In the genomic region with DNA sequence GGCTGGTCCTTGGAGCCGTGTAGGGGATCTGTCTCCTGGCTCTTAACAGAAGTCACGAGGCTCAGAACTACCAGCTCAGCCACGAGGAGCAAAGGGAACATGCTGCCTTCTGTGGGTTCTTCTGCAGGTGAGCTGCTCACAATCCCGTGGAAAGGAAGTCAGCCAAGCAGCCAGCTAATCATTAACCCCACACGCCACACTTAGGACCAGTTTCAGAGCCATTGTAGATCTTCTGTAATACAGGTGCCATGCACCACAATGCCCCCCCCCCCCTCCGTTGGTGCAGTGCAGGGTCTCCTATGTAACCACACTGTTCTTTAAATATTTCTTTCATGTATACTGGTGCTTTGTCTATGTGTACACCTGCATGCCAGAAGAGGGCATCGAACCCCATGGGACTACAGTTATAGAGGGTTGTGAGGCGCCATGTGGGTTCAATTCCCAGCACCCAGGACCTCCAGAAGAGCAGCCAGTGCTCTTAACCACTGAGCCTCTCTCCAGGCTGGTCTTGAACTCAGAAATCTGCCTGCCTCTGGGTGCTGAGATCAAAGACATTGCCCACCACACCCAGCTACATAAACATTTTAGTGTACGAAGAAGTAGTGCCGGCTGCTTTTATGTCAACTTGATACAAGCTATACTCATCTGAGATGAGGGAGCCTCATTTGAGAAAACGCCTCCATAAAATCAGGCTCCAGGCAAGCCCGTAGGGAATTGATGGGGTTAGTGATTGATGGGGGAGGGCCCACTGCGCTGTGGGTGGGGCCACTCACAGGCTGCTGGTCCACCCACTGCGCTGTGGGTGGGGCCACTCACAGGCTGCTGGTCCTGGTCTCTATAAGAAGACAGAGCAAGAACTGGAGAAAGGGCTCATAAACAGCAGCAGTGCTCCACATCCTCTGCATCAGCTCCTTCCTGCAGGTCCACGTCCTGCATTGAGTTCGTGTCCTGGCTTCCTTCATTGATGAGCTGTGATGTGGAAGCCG, we compare ENCODE assay signal across 9 mouse cellular contexts. TPM values are rescaled to one million over a fixed set of nuclear protein-coding genes. Genes with fewer than 3 reads are reported as not detected.
A peak's percentile ranks its signal among the peaks of the same experiment; 100 is the strongest.
DNase-seq lines count a peak whose midpoint lies in the region; ATAC-seq lines count a peak whose summit lies in the region.
"Had no signal": no experiment of that assay in that cellular context is flagged by ENCODE, and none has a peak within 500 bp of the region (broad histone marks: within the 10 kb centered on the region; RNA-seq: fewer than 3 reads in every experiment).

Gene Tmed6 (minus strand): TSS at position 134 of the 986 bp plus-strand sequence.

- no peak within 1 kb of the TSS for H3K9ac ChIP-seq in hindbrain, embryonic 16.5 days (ENCODE audit: low read depth, low read length)

- no peaks in the 10 kb centered on the region for H3K9me3 ChIP-seq in hindbrain, embryonic 16.5 days (ENCODE audit: control insufficient read depth, low read length)

- H3K4me1 ChIP-seq in hindbrain, embryonic 16.5 days (ENCODE audit: control insufficient read depth, insufficient read depth, low read depth, low read length): no peaks in the 10 kb centered on the region

- DNase-seq in MEL-GATA-1-ER (ENCODE audit: extremely low read depth, low read depth): peak; percentile 49
- DNase-seq in kidney, postnatal 36 days: peak; percentile 90
- no peak for DNase-seq in cerebellum, postnatal 25 days

- no peaks in the 10 kb centered on the region for H3K27me3 ChIP-seq in hindbrain, embryonic 16.5 days (replicated peaks; ENCODE audit: control insufficient read depth, insufficient read depth, low read length)

- H3K4me2 ChIP-seq in hindbrain, embryonic 16.5 days (ENCODE audit: low read length): no peak within 1 kb of the TSS

- no peak within 1 kb of the TSS for H3K27ac ChIP-seq in hindbrain, embryonic 16.5 days (ENCODE audit: low read depth, low read length)
- H3K27ac ChIP-seq: heart, adult 2 months had no signal

- ATAC-seq in common myeloid progenitor, adult 5-6 weeks (replicated peaks; ENCODE audit: low read depth, poor library complexity, severe bottlenecking): peak; percentile 82
- ATAC-seq in megakaryocyte-erythroid progenitor cell, adult 5-6 weeks (replicated peaks; ENCODE audit: low FRiP score, low TSS enrichment, poor library complexity, severe bottlenecking): peak; percentile 95
- ATAC-seq in hindbrain, embryonic 16.5 days: no peak
- no peak for ATAC-seq in cerebellum, adult (ENCODE audit: insufficient number of reproducible peaks, low FRiP score, low TSS enrichment)

- peaks cover 9% of the 10 kb centered on the region for H3K36me3 ChIP-seq in hindbrain, embryonic 16.5 days (ENCODE audit: control insufficient read depth, insufficient read depth, low read length)

- 60% methylated on average over 17 of the region's 17 CpGs for WGBS in hindbrain, embryonic 16.5 days

- no peak within 1 kb of the TSS for H3K4me3 ChIP-seq in hindbrain, embryonic 16.5 days (ENCODE audit: low read length)
- H3K4me3 ChIP-seq: heart, adult 2 months had no signal

RNA-seq across cellular contexts. Expression of gene Tmed6, which starts in this region (rescaled TPM):
- not detected in 2 replicates for total RNA-seq in common myeloid progenitor, adult 5-6 weeks (2017)
- not detected in 2 replicates for total RNA-seq in megakaryocyte-erythroid progenitor cell, adult 5-6 weeks (2014; fragmentation: Nextera tagmentation)
- not detected in 2 replicates for total RNA-seq in megakaryocyte-erythroid progenitor cell, adult 5-6 weeks (2017)
- polyA plus RNA-seq in hindbrain, embryonic 16.5 days (2015; fragmentation: Nextera tagmentation; extraction: Ambion mirVana): not detected in 2 replicates
- total RNA-seq: heart, adult 2 months; left cerebral cortex, postnatal 25 days had no signal
- polyA plus RNA-seq: heart, adult 2 months had no signal

Comparison
In these comparisons a context has a peak if more than half of its experiments do, and no peak if none do; other contexts are left out.
1. Peak in ATAC-seq in common myeloid progenitor, adult 5-6 weeks; RNA of the gene not detected or under 1 TPM.
2. Peak in ATAC-seq in megakaryocyte-erythroid progenitor cell, adult 5-6 weeks; RNA of the gene not detected or under 1 TPM.
3. DNase-seq: peak in MEL-GATA-1-ER (single experiment) and kidney, postnatal 36 days (2 of 2); none in cerebellum, postnatal 25 days (0 of 2).